Mouse (Mus musculus) E14TG2a.4 (cell line): ENCODE measurements around the gene Slc2a3.
A peak's percentile ranks its signal among the peaks of the same experiment; 100 is the strongest.
"Not testable (repeated sequence)": the region's sequence is repeated elsewhere in the genome, so short reads cannot be mapped to it uniquely, and the experiment has no call there.

Source experiments
- H3K27me3 ChIP-seq: 2 replicates; pipeline ENCODE4 v1.6.1; 2014; ENCODE audit warnings: low read length, control low read depth; ENCODE audit not compliant: insufficient read depth
- H3K36me3 ChIP-seq: 2 replicates; pipeline ENCODE4 v1.6.1; 2014; ENCODE audit warnings: low read length, control low read depth; ENCODE audit not compliant: insufficient read depth
- H3K4me1 ChIP-seq: replicated peaks from 2 replicates; pipeline ENCODE4 v1.6.1; 2014; ENCODE audit warnings: low read depth, low read length, control low read depth
- H3K4me3 ChIP-seq: replicated peaks from 2 replicates; pipeline ENCODE4 v1.5.1; 2014; ENCODE audit warnings: mild to moderate bottlenecking, low read length
- H3K9me3 ChIP-seq: 2 replicates; pipeline ENCODE4 v1.6.1; 2014; ENCODE audit warnings: low read length, control low read depth
- CTCF ChIP-seq: conservative IDR thresholded peaks from 2 replicates; pipeline ENCODE4 v1.5.1; 2014; ENCODE audit warnings: low read length
- NANOG ChIP-seq: IDR thresholded peaks from 2 replicates; pipeline ENCODE4 v1.6.1; 2014; ENCODE audit warnings: borderline replicate concordance, low read length, mixed read lengths
- POU5F1 ChIP-seq: IDR thresholded peaks from 2 replicates; pipeline ENCODE4 v1.6.1; 2014; ENCODE audit warnings: low read length, borderline replicate concordance

The Slc2a3 gene

GRCm38 (mm10) chr6:122699628-122700027 lies 101.8 kb downstream of the Slc2a3 start:
- peak; percentile 37 for TF ChIP-seq CTCF
- H3K9me3 ChIP-seq, H3K4me3 ChIP-seq, H3K36me3 ChIP-seq, H3K27me3 ChIP-seq: not testable (repeated sequence)
- peaks cover 44% of the 10 kb centered on the region for H3K4me1 ChIP-seq

GRCm38 (mm10) chr6:122695398-122695797 lies 106.0 kb downstream of the Slc2a3 start:
- Histone ChIP-seq H3K9me3 (peaks cover 4% of the 10 kb centered on the region; the same call in 1 of the 2 replicates), H3K4me1 (peaks cover 53% of the 10 kb centered on the region), H3K4me3 (peak overlapping the region; percentile 51; the same call in 1 of the 2 replicates), H3K36me3 (no peaks in the 10 kb centered on the region), H3K27me3 (no peaks in the 10 kb centered on the region)
- TF ChIP-seq POU5F1 (no peak), NANOG (no peak), CTCF (no peak)

- H3K36me3 ChIP-seq: no peaks in the 10 kb centered on the region
- no peak overlapping the region for H3K4me3 ChIP-seq
- H3K4me1 ChIP-seq: peaks cover 87% of the 10 kb centered on the region
- no peaks in the 10 kb centered on the region for H3K9me3 ChIP-seq
- no peaks in the 10 kb centered on the region for H3K27me3 ChIP-seq
- TF ChIP-seq POU5F1: no peak
- TF ChIP-seq CTCF: no peak
- no peak for TF ChIP-seq NANOG
Observed at GRCm38 (mm10) chr6:122690082-122690481, 111.4 kb downstream of the Slc2a3 start.

GRCm38 (mm10) chr6:122689411-122690055 lies 111.9 kb downstream of the Slc2a3 start:
- Histone ChIP-seq H3K9me3 (no peaks in the 10 kb centered on the region), H3K27me3 (no peaks in the 10 kb centered on the region), H3K4me1 (peaks cover 82% of the 10 kb centered on the region), H3K36me3 (no peaks in the 10 kb centered on the region), H3K4me3 (no peak overlapping the region)
- TF ChIP-seq POU5F1 (no peak), NANOG (no peak), CTCF (no peak)

- H3K4me3 ChIP-seq: peak overlapping the region; percentile 11; the same call in 1 of the 2 replicates
- no peaks in the 10 kb centered on the region for H3K36me3 ChIP-seq
- H3K27me3 ChIP-seq: no peaks in the 10 kb centered on the region
- H3K9me3 ChIP-seq: no peaks in the 10 kb centered on the region
- no peak for TF ChIP-seq CTCF
- no peak for TF ChIP-seq NANOG
- TF ChIP-seq POU5F1: no peak
- peaks cover 61% of the 10 kb centered on the region for H3K4me1 ChIP-seq
Observed at GRCm38 (mm10) chr6:122686709-122687108, 114.7 kb downstream of the Slc2a3 start.

- TF ChIP-seq NANOG (no peak), POU5F1 (no peak), CTCF (no peak)
- H3K36me3 ChIP-seq: no peaks in the 10 kb centered on the region
- H3K9me3 ChIP-seq: no peaks in the 10 kb centered on the region
- peaks cover 29% of the 10 kb centered on the region for H3K4me1 ChIP-seq
- H3K27me3 ChIP-seq: no peaks in the 10 kb centered on the region
- H3K4me3 ChIP-seq: no peak overlapping the region
Observed at GRCm38 (mm10) chr6:122682646-122683045, 118.8 kb downstream of the Slc2a3 start.
